Mouse (Mus musculus): ENCODE measurements around the gene Rai14. TPM values are rescaled to one million over a fixed set of nuclear protein-coding genes. Genes with fewer than 3 reads are reported as not detected.
"Not testable (repeated sequence)": the region's sequence is repeated elsewhere in the genome, so short reads cannot be mapped to it uniquely, and the experiment has no call there.

The Rai14 gene
- polyA plus RNA-seq, 1 experiment from 2014 or later, result 21.3 TPM

DNA sequence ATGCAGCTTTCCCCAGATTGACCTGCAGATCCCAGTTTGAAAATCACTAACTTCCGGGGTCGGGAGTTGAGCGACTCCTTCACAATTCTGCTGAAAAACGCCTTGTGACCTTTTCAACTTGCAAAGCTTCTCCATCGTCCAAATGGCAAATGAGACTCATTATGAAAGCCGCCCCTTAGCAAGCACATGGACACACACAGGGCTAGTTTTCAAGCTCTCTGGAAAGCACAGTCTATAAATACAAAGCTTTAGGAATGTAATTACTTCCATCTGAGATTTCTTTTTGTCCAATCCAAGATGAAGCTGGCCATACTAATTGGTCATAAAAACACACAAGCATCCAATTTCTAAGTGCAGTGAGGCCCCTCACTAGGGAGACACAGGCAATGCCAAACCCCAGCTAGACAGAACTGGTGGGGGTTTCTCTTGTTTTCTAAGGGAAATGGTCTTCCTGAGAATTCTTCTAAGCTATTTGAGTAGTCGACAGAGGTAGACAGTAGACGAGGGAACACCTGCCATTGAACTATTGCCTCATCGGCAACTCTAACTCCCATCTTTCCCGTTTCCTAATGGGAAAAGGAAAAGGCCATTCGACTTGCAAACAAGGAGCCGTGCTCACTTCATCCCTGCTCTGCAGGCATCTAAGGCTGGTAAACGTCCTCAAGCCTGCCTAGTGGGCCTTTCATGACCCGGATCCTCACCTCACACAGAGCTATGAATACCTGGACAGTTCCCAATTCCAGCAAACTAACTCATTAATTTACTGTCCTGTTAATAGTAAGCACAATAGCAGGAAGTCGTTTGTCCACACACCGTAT, 173.9 kb downstream of the Rai14 start:
- no peak overlapping the region for H3K4me2 ChIP-seq (ENCODE audit: low read depth, low read length)
- no peaks in the 10 kb centered on the region for H3K27me3 ChIP-seq (ENCODE audit: control insufficient read depth, insufficient read depth, low read length)
- WGBS, result 66% methylated on average over 16 of the region's 16 CpGs
- H3K9ac ChIP-seq (ENCODE audit: low read length), result no peak overlapping the region
- no peak for ATAC-seq (ENCODE audit: insufficient read depth, low FRiP score)
- no peak overlapping the region for H3K4me3 ChIP-seq (replicated peaks; ENCODE audit: low read length)
- H3K9me3 ChIP-seq (replicated peaks; ENCODE audit: control insufficient read depth, low read length), result no peaks in the 10 kb centered on the region
- no peak overlapping the region for H3K27ac ChIP-seq (ENCODE audit: low read length)
- no peaks in the 10 kb centered on the region for H3K36me3 ChIP-seq (ENCODE audit: control insufficient read depth, insufficient read depth, low read length)
- 0 out of 2 replicates have a peak, but pooled peaks cover 3% of the 10 kb centered on the region for H3K4me1 ChIP-seq (ENCODE audit: control insufficient read depth, insufficient read depth, low read length)

DNA sequence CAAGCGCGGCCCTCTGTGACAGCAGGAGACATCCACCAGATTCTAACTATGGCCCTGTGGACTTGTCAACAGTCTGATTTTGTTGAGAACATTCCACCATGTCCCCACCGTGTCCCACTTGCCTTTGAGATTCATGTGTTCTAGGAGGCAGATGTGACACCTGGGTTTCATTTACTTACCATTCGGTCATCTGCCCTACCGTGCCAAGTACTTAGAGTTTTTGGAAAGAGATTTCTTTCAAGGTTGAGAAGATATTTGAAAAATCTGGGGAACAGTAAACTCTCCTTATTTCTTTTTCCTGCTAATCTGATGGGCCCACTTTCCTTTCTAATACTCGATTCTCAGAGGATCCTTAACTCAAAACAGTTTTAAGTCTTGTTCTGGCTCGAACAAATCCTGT, 178.5 kb downstream of the Rai14 start:
- Histone ChIP-seq H3K4me1 (ENCODE audit: control insufficient read depth, insufficient read depth, low read length) (0 out of 2 replicates have a peak, but pooled peaks cover 3% of the 10 kb centered on the region), H3K27ac (ENCODE audit: low read length) (no peak overlapping the region), H3K4me2 (ENCODE audit: low read depth, low read length) (no peak overlapping the region), H3K36me3 (ENCODE audit: control insufficient read depth, insufficient read depth, low read length) (no peaks in the 10 kb centered on the region), H3K27me3 (ENCODE audit: control insufficient read depth, insufficient read depth, low read length) (no peaks in the 10 kb centered on the region), H3K9ac (ENCODE audit: low read length) (no peak overlapping the region), H3K9me3 (replicated peaks; ENCODE audit: control insufficient read depth, low read length) (no peaks in the 10 kb centered on the region), H3K4me3 (replicated peaks; ENCODE audit: low read length) (no peak overlapping the region)
- ATAC-seq (ENCODE audit: insufficient read depth, low FRiP score), result no peak
- WGBS, result 86% methylated on average over 7 of the region's 7 CpGs

DNA sequence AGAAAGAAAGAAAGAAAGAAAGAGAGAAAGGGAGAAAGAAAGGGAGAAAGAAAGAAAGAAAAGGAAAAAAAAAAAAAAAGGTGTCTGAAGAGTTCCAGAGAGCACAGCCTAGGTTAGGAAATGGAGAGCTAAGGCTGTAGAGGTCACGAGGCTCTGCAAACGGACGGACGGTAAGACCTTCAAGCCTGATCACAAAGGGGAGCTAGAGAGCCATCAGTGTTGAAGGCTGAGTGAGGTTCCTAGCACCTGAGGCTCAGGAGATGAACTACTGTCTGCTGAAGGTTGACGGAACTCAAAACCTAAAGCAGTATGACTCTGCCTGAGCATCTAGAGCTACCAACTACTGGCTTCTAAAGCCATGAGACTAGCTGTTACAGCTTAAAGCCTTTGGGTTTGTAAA, 179.8 kb downstream of the Rai14 start:
- H3K36me3 ChIP-seq (ENCODE audit: control insufficient read depth, insufficient read depth, low read length), result no peaks in the 10 kb centered on the region
- WGBS, result 81% methylated on average over 5 of the region's 5 CpGs
- no peak overlapping the region for H3K4me3 ChIP-seq (replicated peaks; ENCODE audit: low read length)
- H3K27ac ChIP-seq (ENCODE audit: low read length), result no peak overlapping the region
- ATAC-seq (ENCODE audit: insufficient read depth, low FRiP score), result no peak
- no peak overlapping the region for H3K4me2 ChIP-seq (ENCODE audit: low read depth, low read length)
- no peak overlapping the region for H3K9ac ChIP-seq (ENCODE audit: low read length)
- no peaks in the 10 kb centered on the region for H3K27me3 ChIP-seq (ENCODE audit: control insufficient read depth, insufficient read depth, low read length)
- H3K9me3 ChIP-seq (replicated peaks; ENCODE audit: control insufficient read depth, low read length), result no peaks in the 10 kb centered on the region
- no peaks in the 10 kb centered on the region for H3K4me1 ChIP-seq (ENCODE audit: control insufficient read depth, insufficient read depth, low read length)

DNA sequence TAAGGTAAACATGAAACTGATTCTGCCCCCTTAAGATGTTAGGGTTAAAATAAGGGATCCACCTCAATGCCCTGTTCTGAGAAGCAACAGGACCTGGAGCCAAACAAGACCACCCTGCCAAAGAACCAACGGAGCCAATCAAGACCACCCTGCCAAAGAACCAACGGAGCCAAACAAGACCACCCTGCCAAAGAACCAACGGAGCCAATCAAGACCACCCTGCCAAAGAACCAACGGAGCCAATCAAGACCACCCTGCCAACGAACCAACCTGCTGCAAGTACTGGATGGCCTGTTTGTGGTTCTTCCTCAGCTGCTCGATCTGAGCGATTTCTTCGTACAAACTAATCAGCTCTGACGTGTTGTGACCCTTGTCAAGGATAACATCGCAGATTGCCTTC, 181.1 kb downstream of the Rai14 start:
- ATAC-seq (ENCODE audit: insufficient read depth, low FRiP score); H3K27ac ChIP-seq (ENCODE audit: low read length); H3K27me3 ChIP-seq (ENCODE audit: control insufficient read depth, insufficient read depth, low read length); H3K4me3 ChIP-seq (replicated peaks; ENCODE audit: low read length); H3K9ac ChIP-seq (ENCODE audit: low read length); H3K4me2 ChIP-seq (ENCODE audit: low read depth, low read length); H3K9me3 ChIP-seq (replicated peaks; ENCODE audit: control insufficient read depth, low read length); H3K4me1 ChIP-seq (ENCODE audit: control insufficient read depth, insufficient read depth, low read length); H3K36me3 ChIP-seq (ENCODE audit: control insufficient read depth, insufficient read depth, low read length): not testable (repeated sequence)
- 87% methylated on average over 10 of the region's 10 CpGs for WGBS

DNA sequence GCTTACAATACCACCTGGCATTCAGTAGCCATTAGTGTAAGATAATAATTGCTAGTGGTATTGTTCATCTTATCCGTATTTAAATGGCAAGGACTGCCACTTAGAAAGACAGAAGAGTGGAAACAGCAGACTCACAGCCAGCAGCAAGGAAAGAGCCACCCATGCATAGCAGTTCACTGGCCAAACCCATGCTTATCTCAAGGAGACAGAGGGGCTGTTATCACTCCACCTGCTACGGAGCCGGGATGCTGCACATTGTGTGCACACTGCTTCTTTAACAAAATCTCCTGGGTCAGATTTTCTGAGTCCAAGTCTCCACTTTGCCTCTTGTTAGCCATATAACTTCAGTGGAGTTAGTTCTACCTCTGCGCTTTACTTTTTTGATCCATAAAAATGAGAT, 183.1 kb downstream of the Rai14 start:
- no peak overlapping the region for H3K4me2 ChIP-seq (ENCODE audit: low read depth, low read length)
- H3K27ac ChIP-seq (ENCODE audit: low read length), result no peak overlapping the region
- no peak for ATAC-seq (ENCODE audit: insufficient read depth, low FRiP score)
- H3K27me3 ChIP-seq (ENCODE audit: control insufficient read depth, insufficient read depth, low read length), result no peaks in the 10 kb centered on the region
- no peak overlapping the region for H3K4me3 ChIP-seq (replicated peaks; ENCODE audit: low read length)
- H3K4me1 ChIP-seq (ENCODE audit: control insufficient read depth, insufficient read depth, low read length), result no peaks in the 10 kb centered on the region
- H3K9me3 ChIP-seq (replicated peaks; ENCODE audit: control insufficient read depth, low read length), result no peaks in the 10 kb centered on the region
- no peaks in the 10 kb centered on the region for H3K36me3 ChIP-seq (ENCODE audit: control insufficient read depth, insufficient read depth, low read length)
- 73% methylated on average over 4 of the region's 4 CpGs for WGBS
- H3K9ac ChIP-seq (ENCODE audit: low read length), result no peak overlapping the region

DNA sequence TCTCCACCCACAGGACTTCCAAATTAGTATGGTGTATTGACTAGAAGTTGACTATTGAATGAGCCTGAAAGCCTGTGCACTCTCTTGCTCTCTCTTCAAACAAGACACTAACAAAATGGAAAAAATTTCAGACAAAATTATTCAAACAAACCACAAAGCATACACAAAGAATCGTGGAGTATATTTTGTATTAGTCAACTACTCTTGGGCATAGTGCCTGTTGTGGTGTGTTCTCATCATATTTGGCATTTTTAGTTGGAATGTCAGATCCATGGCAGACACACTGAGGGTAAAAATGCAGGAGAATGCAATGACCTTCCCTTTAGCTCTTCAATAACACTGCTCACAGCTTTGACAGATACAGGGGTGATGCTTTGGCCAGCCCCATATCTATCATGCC, 188.5 kb downstream of the Rai14 start:
- Histone ChIP-seq H3K4me1 (ENCODE audit: control insufficient read depth, insufficient read depth, low read length) (no peaks in the 10 kb centered on the region), H3K27me3 (ENCODE audit: control insufficient read depth, insufficient read depth, low read length) (no peaks in the 10 kb centered on the region), H3K4me3 (replicated peaks; ENCODE audit: low read length) (no peak overlapping the region), H3K9me3 (replicated peaks; ENCODE audit: control insufficient read depth, low read length) (no peaks in the 10 kb centered on the region), H3K4me2 (ENCODE audit: low read depth, low read length) (no peak overlapping the region), H3K36me3 (ENCODE audit: control insufficient read depth, insufficient read depth, low read length) (no peaks in the 10 kb centered on the region), H3K9ac (ENCODE audit: low read length) (no peak overlapping the region), H3K27ac (ENCODE audit: low read length) (no peak overlapping the region)
- WGBS, result 83% methylated on average over 1 of the region's 1 CpGs
- ATAC-seq (ENCODE audit: insufficient read depth, low FRiP score), result no peak

Other genes starting within 250 kb of the Rai14 start
- 7.3 and 7.4 TPM in 2 replicates for gene Dnajc21, start 244.1 kb downstream of the Rai14 start, polyA plus RNA-seq (2015; fragmentation: Nextera tagmentation; extraction: Ambion mirVana)
- gene Brix1, start 228.7 kb downstream of the Rai14 start, polyA plus RNA-seq (2015; fragmentation: Nextera tagmentation; extraction: Ambion mirVana), result 83.5 and 105 TPM in 2 replicates
- 23.4 and 28.5 TPM in 2 replicates for gene Rad1, start 228.6 kb downstream of the Rai14 start, polyA plus RNA-seq (2015; fragmentation: Nextera tagmentation; extraction: Ambion mirVana)
- gene Ttc23l, start 156.0 kb downstream of the Rai14 start, polyA plus RNA-seq (2015; fragmentation: Nextera tagmentation; extraction: Ambion mirVana), result not detected in 2 replicates
- 3.4 and 4.8 TPM in 2 replicates for gene C1qtnf3, start 237.7 kb upstream of the Rai14 start, polyA plus RNA-seq (2015; fragmentation: Nextera tagmentation; extraction: Ambion mirVana)